Mouse (Mus musculus): ENCODE measurements around the gene Lasp1. TPM values are rescaled to one million over a fixed set of nuclear protein-coding genes. Genes with fewer than 3 reads are reported as not detected.

Lasp1 gene
- polyA plus RNA-seq, 1 experiment from 2014 or later, result 114 TPM

GRCm38 (mm10) chr11:97807626-97808025, 8.8 kb downstream of the Lasp1 start:
- WGBS, result 52% methylated on average over 6 of the region's 6 CpGs
- Histone ChIP-seq H3K4me3 (no peak overlapping the region), H3K4me2 (no peak overlapping the region), H3K36me3 (peaks cover 30% of the 10 kb centered on the region), H3K9me3 (no peaks in the 10 kb centered on the region), H3K27ac (replicated peaks) (peak overlapping the region; percentile 73), H3K4me1 (replicated peaks) (peaks cover 97% of the 10 kb centered on the region), H3K9ac (no peak overlapping the region), H3K27me3 (no peaks in the 10 kb centered on the region)
- ATAC-seq (ENCODE audit: low read depth), result no peak

GRCm38 (mm10) chr11:97808093-97808492, 9.3 kb downstream of the Lasp1 start:
- no peak overlapping the region for H3K4me3 ChIP-seq
- ATAC-seq (ENCODE audit: low read depth), result no peak
- H3K36me3 ChIP-seq, result peaks cover 30% of the 10 kb centered on the region
- H3K27me3 ChIP-seq, result no peaks in the 10 kb centered on the region
- H3K9ac ChIP-seq, result no peak overlapping the region
- peaks cover 97% of the 10 kb centered on the region for H3K4me1 ChIP-seq (replicated peaks)
- no peak overlapping the region for H3K4me2 ChIP-seq
- peak overlapping the region; percentile 73; the same call in 1 of the 2 replicates for H3K27ac ChIP-seq (replicated peaks)
- 55% methylated on average over 2 of the region's 2 CpGs for WGBS
- no peaks in the 10 kb centered on the region for H3K9me3 ChIP-seq

GRCm38 (mm10) chr11:97808621-97809234, 9.9 kb downstream of the Lasp1 start:
- Histone ChIP-seq H3K9ac (no peak overlapping the region), H3K9me3 (no peaks in the 10 kb centered on the region), H3K27ac (replicated peaks) (peak overlapping the region; percentile 61), H3K4me2 (no peak overlapping the region), H3K4me3 (no peak overlapping the region), H3K27me3 (no peaks in the 10 kb centered on the region), H3K36me3 (peaks cover 37% of the 10 kb centered on the region), H3K4me1 (replicated peaks) (peaks cover 98% of the 10 kb centered on the region)
- WGBS, result 46% methylated on average over 5 of the region's 5 CpGs
- no peak for ATAC-seq (ENCODE audit: low read depth)

DNA sequence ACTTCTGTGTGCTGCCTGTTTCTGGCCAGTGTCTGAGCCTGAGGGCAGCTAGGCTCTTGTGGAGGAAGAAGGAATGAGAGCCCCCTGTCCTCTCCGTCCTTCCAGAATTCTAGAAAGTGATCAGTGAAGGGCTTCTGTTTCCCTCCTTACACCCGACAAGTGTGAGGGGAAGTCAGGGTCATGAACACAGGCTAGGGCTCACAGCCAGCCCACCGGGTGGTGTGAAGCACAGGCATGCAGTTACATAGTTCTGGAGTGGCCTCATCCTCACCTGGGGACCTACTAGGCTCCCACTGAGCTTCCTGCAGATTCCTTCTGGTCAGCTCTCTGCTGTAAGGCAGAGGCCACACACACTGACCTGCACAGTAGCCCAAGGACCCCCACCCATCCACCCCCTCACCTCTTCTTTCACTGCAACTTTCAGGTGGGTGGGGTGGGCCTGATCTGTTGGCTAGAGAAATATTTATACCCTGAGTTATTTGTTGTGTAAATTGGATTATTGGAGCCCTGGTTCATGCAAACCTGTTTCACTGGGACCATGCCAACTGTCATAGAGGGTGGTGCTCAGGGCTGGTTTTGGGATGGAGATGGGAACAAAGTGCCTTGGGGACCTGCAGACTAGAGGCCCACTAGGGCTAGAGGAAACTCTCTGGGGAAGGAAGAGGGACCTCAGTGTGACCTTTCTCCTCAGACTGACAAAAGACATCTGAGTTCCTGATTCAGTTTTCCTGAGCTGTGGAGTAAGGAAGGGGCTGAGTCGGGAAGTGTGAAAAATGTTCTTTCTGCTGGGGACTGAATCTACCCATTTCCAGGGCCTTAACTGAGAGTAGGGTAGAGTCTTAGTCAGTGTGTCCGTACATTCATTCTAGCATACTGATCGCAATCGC, 10.7 kb downstream of the Lasp1 start:
- peak overlapping the region; percentile 61 for H3K27ac ChIP-seq (replicated peaks)
- H3K9me3 ChIP-seq, result no peaks in the 10 kb centered on the region
- no peak overlapping the region for H3K4me3 ChIP-seq
- ATAC-seq (ENCODE audit: low read depth), result no peak
- H3K4me1 ChIP-seq (replicated peaks), result peaks cover 96% of the 10 kb centered on the region
- no peaks in the 10 kb centered on the region for H3K27me3 ChIP-seq
- no peak overlapping the region for H3K4me2 ChIP-seq
- peaks cover 39% of the 10 kb centered on the region for H3K36me3 ChIP-seq
- WGBS, result 75% methylated on average over 7 of the region's 7 CpGs
- no peak overlapping the region for H3K9ac ChIP-seq

DNA sequence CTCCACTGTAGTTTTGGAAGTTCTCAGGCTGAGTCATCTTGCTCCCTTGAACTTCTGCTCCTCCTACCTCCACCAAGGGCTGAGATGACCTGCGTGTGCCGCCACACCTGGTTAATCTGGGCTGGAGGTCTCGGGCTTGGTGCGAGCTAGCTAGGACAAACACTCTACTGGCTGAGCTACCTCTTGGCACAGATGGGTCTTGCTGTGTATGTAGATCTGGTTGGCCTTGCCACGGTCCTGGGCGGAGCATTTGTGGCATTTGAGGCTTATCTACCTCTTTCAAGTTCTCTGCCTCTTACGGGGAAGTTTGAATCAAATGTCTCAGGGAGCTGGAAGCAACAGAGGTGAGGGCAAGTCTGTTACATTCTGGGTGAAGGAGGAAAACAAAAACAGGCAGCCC, 11.6 kb downstream of the Lasp1 start:
- H3K4me3 ChIP-seq, result no peak overlapping the region
- ATAC-seq (ENCODE audit: low read depth), result no peak
- no peak overlapping the region for H3K9ac ChIP-seq
- H3K27me3 ChIP-seq, result no peaks in the 10 kb centered on the region
- H3K36me3 ChIP-seq, result peaks cover 47% of the 10 kb centered on the region
- 86% methylated on average over 7 of the region's 7 CpGs for WGBS
- peaks cover 87% of the 10 kb centered on the region for H3K4me1 ChIP-seq (replicated peaks)
- H3K9me3 ChIP-seq, result no peaks in the 10 kb centered on the region
- H3K27ac ChIP-seq (replicated peaks), result 0 out of 2 replicates have a peak overlapping the region, but pooled peaks have one; percentile 14
- no peak overlapping the region for H3K4me2 ChIP-seq

GRCm38 (mm10) chr11:97810970-97811369, 12.2 kb downstream of the Lasp1 start:
- 0 out of 2 replicates have a peak overlapping the region, but pooled peaks have one; percentile 9 for H3K4me2 ChIP-seq
- WGBS, result 23% methylated on average over 3 of the region's 3 CpGs
- peak overlapping the region; percentile 51; the same call in 1 of the 2 replicates for H3K9ac ChIP-seq
- H3K27me3 ChIP-seq, result no peaks in the 10 kb centered on the region
- ATAC-seq (ENCODE audit: low read depth), result no peak
- peak overlapping the region; percentile 90 for H3K27ac ChIP-seq (replicated peaks)
- H3K36me3 ChIP-seq, result peaks cover 54% of the 10 kb centered on the region
- no peak overlapping the region for H3K4me3 ChIP-seq
- H3K9me3 ChIP-seq, result no peaks in the 10 kb centered on the region
- peaks cover 81% of the 10 kb centered on the region for H3K4me1 ChIP-seq (replicated peaks)

GRCm38 (mm10) chr11:97811569-97812362, 13.0 kb downstream of the Lasp1 start:
- WGBS, result 33% methylated on average over 13 of the region's 13 CpGs
- Histone ChIP-seq H3K27ac (replicated peaks) (peak overlapping the region; percentile 90), H3K4me2 (peak overlapping the region; percentile 40), H3K4me1 (replicated peaks) (peaks cover 75% of the 10 kb centered on the region), H3K9me3 (no peaks in the 10 kb centered on the region), H3K36me3 (peaks cover 61% of the 10 kb centered on the region), H3K27me3 (no peaks in the 10 kb centered on the region), H3K4me3 (no peak overlapping the region), H3K9ac (peak overlapping the region; percentile 51)
- ATAC-seq (ENCODE audit: low read depth), result peak; percentile 12; the same call in 1 of the 2 replicates

DNA sequence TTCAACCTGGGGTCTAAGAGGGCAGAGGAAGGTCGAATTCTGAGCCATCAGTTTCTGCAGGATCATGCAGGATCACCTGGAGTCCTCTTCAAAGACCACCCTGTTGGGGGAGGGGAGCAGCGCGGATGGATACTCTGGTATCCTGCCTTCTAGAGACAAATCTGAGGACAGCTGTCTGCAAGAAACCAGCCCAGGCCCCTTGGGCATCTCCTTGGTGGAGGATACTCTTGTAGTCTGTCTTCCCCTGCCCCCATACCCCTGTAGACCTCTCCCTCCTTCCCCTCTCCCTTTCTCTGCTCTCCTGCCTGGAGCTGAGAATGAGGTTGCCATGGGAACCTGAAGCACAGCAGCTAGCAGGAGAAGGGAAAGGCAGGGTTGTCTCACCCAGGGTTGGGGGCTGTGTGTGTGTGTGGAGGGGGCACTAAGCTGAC, 13.7 kb downstream of the Lasp1 start:
- peaks cover 60% of the 10 kb centered on the region for H3K36me3 ChIP-seq
- peak overlapping the region; percentile 90 for H3K27ac ChIP-seq (replicated peaks)
- no peak overlapping the region for H3K4me3 ChIP-seq

GRCm38 (mm10) chr11:97813085-97813484, 14.3 kb downstream of the Lasp1 start:
- peak; percentile 24; the same call in 1 of the 2 replicates for ATAC-seq (ENCODE audit: low read depth)
- WGBS, result 42% methylated on average over 7 of the region's 7 CpGs

More for the DNA sequence above, 13.7 kb downstream of the Lasp1 start:
- peaks cover 76% of the 10 kb centered on the region for H3K4me1 ChIP-seq (replicated peaks)
- no peaks in the 10 kb centered on the region for H3K9me3 ChIP-seq
- H3K9ac ChIP-seq, result peak overlapping the region; percentile 51
- 37% methylated on average over 3 of the region's 3 CpGs for WGBS
- peak overlapping the region; percentile 40 for H3K4me2 ChIP-seq
- H3K27me3 ChIP-seq, result no peaks in the 10 kb centered on the region
- ATAC-seq (ENCODE audit: low read depth), result peak; percentile 86

DNA sequence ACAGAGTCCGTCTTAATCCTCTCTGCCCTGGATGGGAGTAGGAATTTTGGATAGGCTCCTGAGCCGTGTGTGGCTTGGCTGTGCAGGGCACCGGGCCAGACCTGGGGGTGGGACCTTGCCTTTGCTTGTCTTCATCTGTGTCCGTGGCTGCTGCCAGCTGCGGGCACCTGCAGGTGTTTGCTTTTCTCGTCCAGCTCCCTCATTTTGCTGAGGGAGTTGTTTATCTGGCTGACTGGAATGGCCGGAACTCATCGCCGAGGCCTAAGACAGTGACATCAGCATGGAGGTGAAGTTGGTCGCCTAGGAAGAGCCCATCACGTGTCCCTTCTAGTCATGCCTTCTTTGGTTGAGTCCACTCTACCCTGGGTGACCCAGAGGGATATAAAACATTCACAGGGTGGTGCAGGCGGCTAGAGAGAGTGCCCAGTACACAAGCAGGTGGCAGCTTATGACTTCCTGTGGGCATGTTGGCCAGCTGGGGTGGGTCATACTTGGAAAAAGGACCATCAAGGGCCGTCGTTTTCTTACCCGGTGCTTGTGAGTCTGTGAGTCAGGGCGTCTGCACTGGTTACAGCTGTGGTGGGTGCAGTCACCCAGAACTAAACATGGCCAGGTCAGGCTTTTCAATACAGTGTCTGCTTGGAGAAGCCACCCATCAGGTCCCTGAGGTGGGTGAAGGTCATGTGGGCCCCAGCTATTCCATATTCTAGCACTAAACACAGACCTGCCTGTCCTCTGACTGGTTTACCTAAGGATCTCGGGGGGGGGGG, 15.1 kb downstream of the Lasp1 start:
- WGBS, result 77% methylated on average over 16 of the region's 17 CpGs
- H3K4me1 ChIP-seq (replicated peaks), result peaks cover 76% of the 10 kb centered on the region
- H3K9ac ChIP-seq, result 0 out of 2 replicates have a peak overlapping the region, but pooled peaks have one; percentile 51
- H3K36me3 ChIP-seq, result peaks cover 56% of the 10 kb centered on the region
- H3K27me3 ChIP-seq, result no peaks in the 10 kb centered on the region
- H3K4me3 ChIP-seq, result no peak overlapping the region
- ATAC-seq (ENCODE audit: low read depth), result no peak
- H3K9me3 ChIP-seq, result no peaks in the 10 kb centered on the region
- H3K4me2 ChIP-seq, result no peak overlapping the region
- H3K27ac ChIP-seq (replicated peaks), result peak overlapping the region; percentile 90

More at GRCm38 (mm10) chr11:97813085-97813484, 14.3 kb downstream of the Lasp1 start:
- Histone ChIP-seq H3K27ac (replicated peaks) (peak overlapping the region; percentile 90), H3K36me3 (peaks cover 60% of the 10 kb centered on the region), H3K27me3 (no peaks in the 10 kb centered on the region), H3K4me3 (no peak overlapping the region), H3K9ac (peak overlapping the region; percentile 51), H3K9me3 (no peaks in the 10 kb centered on the region), H3K4me2 (peak overlapping the region; percentile 40), H3K4me1 (replicated peaks) (peaks cover 76% of the 10 kb centered on the region)

DNA sequence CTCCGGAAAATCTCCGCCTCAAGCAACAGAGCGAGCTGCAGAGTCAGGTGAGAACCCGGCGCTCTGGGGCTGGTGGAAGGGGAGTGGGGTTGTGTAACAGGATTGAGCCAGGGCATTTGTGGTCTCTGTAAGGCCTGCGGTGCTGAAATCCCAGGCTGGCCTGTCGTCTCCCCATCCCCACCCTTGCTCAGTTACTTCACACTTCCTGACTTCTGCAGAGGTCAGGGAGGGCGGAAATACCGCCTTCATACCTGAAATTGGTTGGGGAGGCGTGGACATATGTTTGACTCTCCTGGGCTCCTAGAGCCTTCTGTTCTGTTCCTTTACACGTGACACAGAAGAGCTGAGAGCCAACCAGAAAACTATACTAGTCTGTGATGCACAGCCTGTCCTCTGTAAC, 16.9 kb downstream of the Lasp1 start:
- 87% methylated on average over 11 of the region's 11 CpGs for WGBS
- H3K4me1 ChIP-seq (replicated peaks), result peaks cover 70% of the 10 kb centered on the region
- no peak for ATAC-seq (ENCODE audit: low read depth)
- no peak overlapping the region for H3K27ac ChIP-seq (replicated peaks)
- no peak overlapping the region for H3K9ac ChIP-seq
- no peak overlapping the region for H3K4me3 ChIP-seq
- H3K36me3 ChIP-seq, result peaks cover 62% of the 10 kb centered on the region
- H3K9me3 ChIP-seq, result no peaks in the 10 kb centered on the region
- no peak overlapping the region for H3K4me2 ChIP-seq
- H3K27me3 ChIP-seq, result no peaks in the 10 kb centered on the region

Measured in neural tube, embryonic 13.5 days (tissue).